Mouse (Mus musculus): Measurements from ENCODE around the gene Gpd1.
"Not testable (repeated sequence)": the region's sequence is repeated elsewhere in the genome, so short reads cannot be mapped to it uniquely, and the experiment has no call there.

Gene Gpd1

GRCm38 (mm10) chr15:99721921-99722743 is 4.8 kb downstream of the Gpd1 start:
- no peak for DNase-seq (ENCODE audit: low read depth, low spot score)

- no peak for DNase-seq (ENCODE audit: low read depth, low spot score)
These were observed 5.8 kb downstream of the Gpd1 start for GRCm38 (mm10) chr15:99723120-99723514.

DNA sequence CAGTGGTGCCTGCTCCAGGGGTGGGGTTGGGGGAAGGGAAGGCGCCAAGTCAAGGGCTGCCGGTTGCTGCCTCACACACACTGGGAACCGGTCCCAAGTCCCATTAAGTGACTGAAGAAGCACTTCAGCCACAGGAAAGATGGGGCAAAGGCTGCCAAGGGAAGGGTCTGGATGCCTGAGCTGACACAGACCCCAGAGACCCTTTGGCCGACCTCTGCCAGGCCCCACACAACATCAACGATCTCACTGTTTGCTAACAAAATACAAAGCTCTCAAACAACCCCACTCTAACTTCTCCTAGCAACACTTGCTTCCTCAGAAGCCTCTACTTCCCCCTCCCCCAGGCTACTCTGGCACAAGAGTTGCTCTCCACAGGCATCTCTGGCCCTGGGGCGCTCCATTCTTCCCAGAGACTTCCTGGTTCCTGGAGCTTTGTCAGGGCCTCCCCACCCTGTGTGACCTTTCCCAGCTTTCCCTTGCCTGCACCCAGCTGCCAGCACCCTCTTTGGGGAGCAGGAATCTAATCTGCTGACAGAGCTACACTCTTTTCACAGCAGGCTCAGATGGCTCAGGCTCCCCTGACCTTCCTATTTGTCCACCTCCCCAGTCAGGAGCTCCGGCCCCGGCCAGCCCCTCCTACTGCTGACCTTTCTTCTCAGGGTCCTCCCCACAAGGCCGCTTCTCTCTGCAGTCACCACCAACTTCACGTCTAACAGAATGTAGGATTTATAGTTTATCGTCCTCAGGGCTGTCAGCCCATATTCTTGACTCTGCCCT is 6.4 kb downstream of the Gpd1 start:
- DNase-seq (ENCODE audit: low read depth, low spot score): no peak

- DNase-seq (ENCODE audit: low read depth, low spot score): no peak
These were observed 7.1 kb downstream of the Gpd1 start for GRCm38 (mm10) chr15:99724292-99725021.

DNA sequence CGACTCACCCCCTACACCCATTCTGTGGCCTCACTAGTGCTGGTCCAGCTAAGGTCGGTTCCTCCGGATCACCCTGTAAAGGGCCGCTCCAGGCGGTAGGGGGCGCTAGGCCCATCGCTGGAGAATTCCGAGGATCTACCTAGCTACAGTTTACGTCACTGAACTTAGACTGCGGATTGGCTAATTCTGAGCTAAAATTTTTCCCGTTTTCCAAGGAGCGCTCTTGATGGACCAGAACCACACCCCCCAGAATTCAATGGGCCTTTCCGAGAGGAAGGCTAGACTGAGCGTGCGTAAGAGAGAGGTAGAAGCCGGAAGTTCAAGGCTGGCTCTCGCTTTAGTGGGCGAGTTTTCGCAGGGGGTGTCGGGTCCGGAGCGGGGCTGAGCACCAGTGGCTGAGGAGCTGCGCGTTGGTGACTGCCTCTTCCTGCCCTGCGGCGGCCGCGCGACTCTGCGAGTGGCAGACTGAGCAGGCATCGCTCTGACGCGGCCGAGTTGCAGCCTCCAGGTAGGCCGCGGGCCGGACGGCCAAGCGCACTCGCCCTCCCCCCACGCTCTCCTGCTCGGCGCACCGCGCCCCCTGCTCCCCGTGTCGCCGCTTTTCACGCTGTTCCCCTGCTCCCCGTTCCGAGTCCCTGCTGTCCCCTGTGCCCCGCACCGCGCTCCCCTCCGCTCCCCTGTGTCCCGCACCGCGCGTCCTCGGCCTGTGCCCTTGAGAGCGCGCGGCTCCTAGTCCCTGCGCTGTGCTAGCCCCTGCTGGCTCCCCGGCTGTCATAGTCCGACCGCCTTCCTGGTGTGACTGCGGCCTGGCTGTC is 8.2 kb downstream of the Gpd1 start, which contains the start of gene Cox14:
TSS of gene Cox14 (plus strand) at position 278 of the 815 bp plus-strand sequence.
- peak; percentile 100 for DNase-seq (ENCODE audit: low read depth, low spot score)

DNA sequence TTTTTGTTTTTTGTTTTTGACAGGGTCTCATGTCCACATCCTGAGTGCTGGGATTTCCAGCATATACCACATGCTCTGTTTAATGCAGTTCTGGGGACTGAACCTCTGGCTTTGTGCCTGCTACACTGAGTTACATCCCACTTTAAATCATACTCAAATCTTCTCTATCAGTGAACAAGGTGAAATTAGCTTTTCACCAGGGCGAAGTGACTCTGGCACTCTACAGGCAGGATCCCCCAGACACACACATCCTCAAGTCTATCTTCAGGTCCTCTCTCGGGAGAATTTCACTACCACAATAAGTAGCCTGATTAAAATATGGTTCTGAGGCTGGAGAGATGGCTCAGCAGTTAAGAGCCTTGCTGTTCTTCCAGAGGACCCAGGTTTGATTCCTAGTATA is 9.2 kb downstream of the Gpd1 start:
- DNase-seq (ENCODE audit: low read depth, low spot score): no peak

DNA sequence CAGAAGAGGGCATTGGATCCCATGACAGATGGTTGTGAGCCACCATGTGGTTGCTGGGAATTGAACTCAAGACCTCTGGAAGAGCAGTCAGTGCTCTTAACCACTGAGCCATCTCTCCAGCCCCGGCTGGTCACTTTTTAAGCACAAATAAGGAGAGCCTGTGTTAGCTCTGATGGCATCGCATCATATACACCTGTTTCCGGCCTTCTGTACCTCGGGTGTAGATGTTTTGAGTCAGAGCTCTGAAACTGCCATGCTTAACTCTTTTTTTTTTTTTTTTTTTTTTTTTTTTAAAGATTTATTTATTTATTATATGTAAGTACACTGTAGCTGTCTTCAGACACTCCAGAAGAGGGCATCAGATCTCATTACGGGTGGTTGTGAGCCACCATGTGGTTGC is 9.7 kb downstream of the Gpd1 start:
- not testable (repeated sequence) for DNase-seq (ENCODE audit: low read depth, low spot score)

GRCm38 (mm10) chr15:99727525-99727924 is 10.2 kb downstream of the Gpd1 start:
- DNase-seq (ENCODE audit: low read depth, low spot score): no peak

- no peak for DNase-seq (ENCODE audit: low read depth, low spot score)
These were observed 10.9 kb downstream of the Gpd1 start for GRCm38 (mm10) chr15:99728211-99728610.

DNA sequence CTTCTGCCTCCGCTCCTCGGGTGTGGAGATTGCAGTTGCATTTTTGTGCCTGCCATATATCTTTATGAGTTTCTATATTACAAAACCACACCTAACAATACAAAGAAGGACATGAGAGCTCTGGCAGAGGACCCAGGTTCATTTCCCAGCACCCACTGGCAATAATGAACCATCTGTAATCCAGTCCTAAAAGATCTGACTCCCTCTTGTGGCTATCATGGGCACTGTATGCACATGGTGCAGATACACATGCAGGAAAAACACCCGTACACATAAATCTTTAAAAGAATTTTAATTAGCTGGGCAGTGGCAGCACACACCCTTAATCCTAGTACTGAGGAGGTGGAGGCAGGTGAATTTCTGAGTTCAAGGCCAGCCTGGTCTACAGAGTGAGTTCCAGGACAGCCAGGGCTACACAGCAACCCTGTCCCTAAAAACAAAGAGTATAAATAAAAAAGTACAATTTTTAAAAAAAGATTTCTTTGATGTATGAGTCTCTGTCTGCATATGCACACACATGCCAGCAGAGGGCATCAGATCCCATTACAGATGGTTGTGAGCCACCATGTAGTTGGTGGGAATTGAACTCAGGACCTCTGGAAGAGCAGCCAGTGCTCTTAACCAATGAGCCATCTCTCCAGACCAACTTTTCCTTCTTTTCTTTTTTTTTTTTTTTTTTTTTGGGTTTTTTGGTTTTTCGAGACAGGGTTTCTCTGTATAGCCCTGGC is 11.9 kb downstream of the Gpd1 start:
- no peak for DNase-seq (ENCODE audit: low read depth, low spot score)

GRCm38 (mm10) chr15:99731167-99731566 is 13.9 kb downstream of the Gpd1 start:
- no peak for DNase-seq (ENCODE audit: low read depth, low spot score)

GRCm38 (mm10) chr15:99731678-99732077 is 14.4 kb downstream of the Gpd1 start:
- no peak for DNase-seq (ENCODE audit: low read depth, low spot score)

DNA sequence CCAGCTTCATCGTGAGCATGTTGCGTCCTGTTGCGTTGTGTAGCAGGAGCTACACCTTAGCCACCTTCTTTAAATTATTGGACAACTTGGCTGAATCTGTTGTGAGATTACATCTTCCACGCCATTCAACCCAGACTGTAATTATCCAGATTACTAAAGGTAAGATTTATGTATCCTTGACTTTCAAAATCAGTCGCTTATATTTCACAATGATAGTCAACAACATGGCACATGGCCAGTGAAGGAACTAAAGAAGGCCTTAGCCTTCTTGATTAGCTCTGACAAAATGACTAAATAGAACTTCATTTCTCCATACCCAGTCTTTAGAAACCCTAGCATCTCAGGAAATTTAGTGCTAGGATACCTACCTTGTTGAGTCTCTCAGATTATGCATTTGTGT is 15.9 kb downstream of the Gpd1 start:
- no peak for DNase-seq (ENCODE audit: low read depth, low spot score)

DNA sequence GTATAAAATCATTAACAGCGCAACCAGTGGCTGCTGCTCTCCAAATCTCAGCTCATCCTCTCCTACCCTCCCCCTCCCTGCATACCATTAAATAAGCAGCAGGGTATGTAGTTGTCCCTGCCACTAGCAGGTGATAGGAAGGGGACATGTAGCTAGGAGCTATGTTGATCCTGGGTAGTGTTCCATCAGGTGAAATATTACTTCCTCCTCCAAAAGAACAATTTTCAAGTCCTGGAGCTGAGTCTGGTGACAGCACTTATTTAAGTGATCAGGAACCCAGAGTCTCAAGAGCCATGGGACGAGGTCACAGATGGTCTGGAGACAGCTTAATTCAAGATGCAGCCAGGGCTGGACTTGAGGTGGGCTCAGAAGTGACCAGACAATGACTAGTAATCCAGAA is 18.3 kb downstream of the Gpd1 start:
- DNase-seq (ENCODE audit: low read depth, low spot score): no peak

DNA sequence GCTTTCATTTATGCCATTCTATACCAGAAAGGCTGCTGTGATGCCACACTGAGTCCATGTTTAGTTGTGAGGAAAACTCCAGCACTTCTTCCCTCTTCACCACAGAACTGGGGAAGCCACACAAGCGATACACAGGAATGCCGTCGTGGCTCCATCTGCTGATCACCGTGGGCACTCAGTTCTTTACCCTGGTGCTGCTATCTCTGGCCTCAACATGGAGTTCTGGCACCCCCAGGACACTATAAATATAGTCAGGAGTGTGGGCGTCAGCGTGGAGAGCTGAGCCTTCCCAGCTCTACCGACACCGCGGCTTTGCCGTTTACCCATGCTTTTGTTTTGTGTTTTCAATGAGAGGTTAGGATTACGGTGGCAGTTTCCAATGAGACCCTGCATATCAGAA is 19.4 kb downstream of the Gpd1 start:
- no peak for DNase-seq (ENCODE audit: low read depth, low spot score)

- DNase-seq (ENCODE audit: low read depth, low spot score): no peak
These were observed 22.9 kb downstream of the Gpd1 start for GRCm38 (mm10) chr15:99740229-99740628.

DNA sequence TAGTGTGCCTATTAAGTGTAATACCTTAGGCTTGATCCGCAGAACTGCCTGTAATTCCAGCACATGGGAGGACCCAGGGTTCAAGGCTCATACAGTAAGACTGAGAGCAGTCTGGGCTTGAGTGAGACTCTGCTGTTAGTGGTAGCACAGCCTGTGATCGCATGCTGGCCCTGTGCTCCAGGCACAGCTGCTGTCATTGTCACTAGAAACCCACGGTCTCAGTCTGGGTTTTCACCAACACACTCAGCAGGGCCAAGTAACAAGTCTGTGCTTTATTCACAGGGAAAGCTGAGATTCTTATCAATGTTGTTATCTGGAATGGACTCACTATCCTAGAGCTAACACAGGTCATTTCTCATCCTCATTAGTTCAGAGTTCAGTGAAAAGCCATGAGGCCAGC is 36.9 kb downstream of the Gpd1 start:
- no peak for DNase-seq (ENCODE audit: low read depth, low spot score)

GRCm38 (mm10) chr15:99767467-99767866 is 50.2 kb downstream of the Gpd1 start:
- no peak for DNase-seq (ENCODE audit: low read depth, low spot score)

GRCm38 (mm10) chr15:99768761-99769160 is 51.4 kb downstream of the Gpd1 start:
- no peak for DNase-seq (ENCODE audit: low read depth, low spot score)

GRCm38 (mm10) chr15:99771004-99771500 is 53.7 kb downstream of the Gpd1 start:
- peak; percentile 9 for DNase-seq (ENCODE audit: low read depth, low spot score)

Data from telencephalon, adult 2 months (tissue).